Mouse (Mus musculus): Measurements from ENCODE around the gene Gcnt2.

DNA sequence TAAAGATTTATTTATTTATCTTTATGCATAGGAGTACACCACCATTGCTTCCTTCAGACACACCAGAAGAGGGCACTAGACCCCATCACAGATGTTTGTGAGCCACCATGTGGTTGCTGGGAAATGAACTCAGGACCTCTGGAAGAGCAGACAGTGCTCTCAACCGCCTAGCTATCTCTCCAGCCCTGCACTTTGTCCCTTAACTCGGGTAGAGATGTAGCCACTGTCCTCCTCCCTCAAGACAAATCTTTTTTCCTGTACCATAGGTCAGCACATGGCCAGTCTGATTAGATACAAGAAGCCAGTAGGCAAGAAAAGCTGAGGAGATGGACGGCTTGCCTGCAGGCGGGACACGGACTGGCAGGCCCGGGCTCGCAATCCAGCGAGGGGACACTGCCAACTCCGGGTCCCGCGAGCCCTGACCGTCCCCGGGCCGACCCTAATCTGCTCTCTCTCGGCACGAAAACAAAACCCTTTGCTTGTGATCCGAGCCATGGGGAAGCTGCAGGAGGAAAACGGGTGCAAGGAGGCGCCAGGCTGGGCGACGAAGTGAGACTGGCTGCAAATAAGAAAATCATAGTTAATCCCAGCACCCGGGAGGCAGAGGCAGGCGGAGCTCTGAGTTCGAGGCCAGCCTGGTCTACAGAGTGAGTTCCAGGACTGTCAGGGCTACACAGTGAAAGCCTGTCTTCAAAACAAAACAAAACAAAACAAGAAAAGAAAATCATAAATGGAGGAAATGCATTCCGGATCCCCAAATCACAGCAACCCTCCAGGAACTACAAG, 140.8 kb downstream of the Gcnt2 start:
- TF ChIP-seq CTCF (IDR thresholded peaks at IDR 0.05; ENCODE audit: low read depth): peak; percentile 69
- no peak for TF ChIP-seq EP300 (optimal IDR thresholded peaks at IDR 0.05)

Measured in stomach, postnatal 0 days (tissue).